Mouse (Mus musculus): ENCODE measurements at regions not wholly inside any gene's neighbourhood (a gene's known extent, or its start where the extent isn't known, plus 50 kb on each side); places are given as distances from the start of the nearest gene placed in this dataset.

GRCm38 (mm10) chr3:105142631-105143030 is 76.0 kb downstream of the 4930564D02Rik start:
- in situ Hi-C loops (cut with MboI; ENCODE audit: low sequenced_read_pairs in 2 of 2, unreplicated experiment in 2 of 2), result no loop called here

DNA sequence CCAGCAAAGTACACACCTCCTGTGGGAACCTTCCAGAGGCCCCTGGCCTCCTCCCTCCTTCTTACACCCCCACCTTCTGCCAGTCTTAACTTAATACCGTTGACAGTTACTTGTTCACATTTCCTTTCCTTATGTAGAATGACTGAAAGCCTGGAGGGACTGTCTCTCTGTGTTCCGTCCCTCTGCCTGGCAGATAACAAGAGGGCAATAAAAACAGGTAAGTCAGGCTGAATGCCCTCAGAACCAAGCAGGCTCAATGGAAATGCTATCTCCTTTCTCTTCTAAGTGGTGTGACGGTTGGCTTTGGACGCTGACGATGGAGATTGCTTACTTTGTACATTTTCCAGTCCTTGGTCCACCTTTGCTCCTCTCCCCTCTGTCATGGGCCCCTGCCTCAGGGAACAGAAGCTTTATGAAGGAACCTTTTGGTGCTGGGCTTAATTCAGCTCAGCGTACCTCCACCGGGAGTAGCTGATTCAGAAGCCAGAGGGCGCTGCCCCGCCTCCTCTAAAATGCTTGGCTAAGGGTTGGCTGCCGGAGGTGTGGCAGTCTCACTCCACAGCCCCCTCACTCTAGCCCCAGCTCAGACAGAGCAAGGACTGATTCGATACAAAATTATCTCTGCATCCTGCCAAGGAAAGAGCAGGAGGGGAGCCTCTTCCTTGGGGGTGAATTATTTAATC is 85.0 kb downstream of the 4930564D02Rik start:
- H3K27ac ChIP-seq (ENCODE audit: insufficient read depth, low read depth, low read length, poor library complexity, severe bottlenecking), result no peak overlapping the region
- no peaks in the 10 kb centered on the region for H3K9me3 ChIP-seq (ENCODE audit: control insufficient read depth, insufficient read depth, low read depth, low read length)
- in situ Hi-C loops (cut with MboI; ENCODE audit: low sequenced_read_pairs in 2 of 2, unreplicated experiment in 2 of 2), result no loop called here
- no peak overlapping the region for H3K4me3 ChIP-seq (ENCODE audit: insufficient read depth in 1 of 2, low read depth in 1 of 2, low read length in 2 of 2, poor library complexity in 1 of 2, severe bottlenecking in 1 of 2)
- peak; percentile 21 for DNase-seq (ENCODE audit: low read depth, low spot score)
- no peaks in the 10 kb centered on the region for H3K4me1 ChIP-seq (ENCODE audit: control insufficient read depth in 2 of 2, insufficient read depth in 2 of 2, low read length in 2 of 2, poor library complexity in 1 of 2)
- no peak for TF ChIP-seq HCFC1 (IDR thresholded peaks at IDR 0.05; ENCODE audit: borderline replicate concordance, insufficient read depth, low read length)
- TF ChIP-seq ZNF384 (IDR thresholded peaks at IDR 0.05; ENCODE audit: low read depth, low read length), result no peak
- 0 out of 2 replicates have a peak, but pooled peaks have one; percentile 31 for TF ChIP-seq MAFK (IDR thresholded peaks at IDR 0.05; ENCODE audit: insufficient read depth, low read depth, low read length)
- no peak overlapping the region for H3K9ac ChIP-seq (ENCODE audit: insufficient read depth, low read depth, low read length, poor library complexity, severe bottlenecking)
- H3K36me3 ChIP-seq (ENCODE audit: control insufficient read depth, insufficient read depth, low read length, poor library complexity, severe bottlenecking), result no peaks in the 10 kb centered on the region

More at GRCm38 (mm10) chr3:105142631-105143030, 76.0 kb downstream of the 4930564D02Rik start:
- TF ChIP-seq CHD2 (IDR thresholded peaks at IDR 0.05; ENCODE audit: low read depth, low read length) (no peak), ZC3H11A (IDR thresholded peaks at IDR 0.05; ENCODE audit: borderline replicate concordance, low read depth, low read length) (no peak), ZNF384 (IDR thresholded peaks at IDR 0.05; ENCODE audit: low read depth, low read length) (no peak), MAFK (IDR thresholded peaks at IDR 0.05; ENCODE audit: insufficient read depth, low read depth, low read length) (no peak), HCFC1 (IDR thresholded peaks at IDR 0.05; ENCODE audit: borderline replicate concordance, insufficient read depth, low read length) (no peak)
- Histone ChIP-seq H3K9me3 (ENCODE audit: control insufficient read depth, insufficient read depth, low read depth, low read length) (no peaks in the 10 kb centered on the region), H3K4me1 (ENCODE audit: control insufficient read depth in 2 of 2, insufficient read depth in 2 of 2, low read length in 2 of 2, poor library complexity in 1 of 2) (no peaks in the 10 kb centered on the region), H3K9ac (ENCODE audit: insufficient read depth, low read depth, low read length, poor library complexity, severe bottlenecking) (no peak overlapping the region), H3K4me3 (ENCODE audit: insufficient read depth in 1 of 2, low read depth in 1 of 2, low read length in 2 of 2, poor library complexity in 1 of 2, severe bottlenecking in 1 of 2) (no peak overlapping the region), H3K36me3 (ENCODE audit: control insufficient read depth, insufficient read depth, low read length, poor library complexity, severe bottlenecking) (no peaks in the 10 kb centered on the region), H3K27ac (ENCODE audit: insufficient read depth, low read depth, low read length, poor library complexity, severe bottlenecking) (no peak overlapping the region)
- DNase-seq (ENCODE audit: low read depth, low spot score), result no peak

GRCm38 (mm10) chr3:105152158-105152541 is 85.5 kb downstream of the 4930564D02Rik start:
- TF ChIP-seq ZNF384 (IDR thresholded peaks at IDR 0.05; ENCODE audit: low read depth, low read length), result no peak
- no peak for TF ChIP-seq HCFC1 (IDR thresholded peaks at IDR 0.05; ENCODE audit: borderline replicate concordance, insufficient read depth, low read length)
- no peak for TF ChIP-seq ZC3H11A (IDR thresholded peaks at IDR 0.05; ENCODE audit: borderline replicate concordance, low read depth, low read length)
- no peak for TF ChIP-seq MAFK (IDR thresholded peaks at IDR 0.05; ENCODE audit: insufficient read depth, low read depth, low read length)
- TF ChIP-seq CHD2 (IDR thresholded peaks at IDR 0.05; ENCODE audit: low read depth, low read length), result no peak
- Histone ChIP-seq H3K9me3 (ENCODE audit: control insufficient read depth, insufficient read depth, low read depth, low read length) (no peaks in the 10 kb centered on the region), H3K36me3 (ENCODE audit: control insufficient read depth, insufficient read depth, low read length, poor library complexity, severe bottlenecking) (no peaks in the 10 kb centered on the region), H3K4me1 (ENCODE audit: control insufficient read depth in 2 of 2, insufficient read depth in 2 of 2, low read length in 2 of 2, poor library complexity in 1 of 2) (no peaks in the 10 kb centered on the region), H3K27ac (ENCODE audit: insufficient read depth, low read depth, low read length, poor library complexity, severe bottlenecking) (no peak overlapping the region), H3K9ac (ENCODE audit: insufficient read depth, low read depth, low read length, poor library complexity, severe bottlenecking) (no peak overlapping the region), H3K4me3 (ENCODE audit: insufficient read depth in 1 of 2, low read depth in 1 of 2, low read length in 2 of 2, poor library complexity in 1 of 2, severe bottlenecking in 1 of 2) (no peak overlapping the region)
- in situ Hi-C loops (cut with MboI; ENCODE audit: low sequenced_read_pairs in 2 of 2, unreplicated experiment in 2 of 2), result no loop called here
- DNase-seq (ENCODE audit: low read depth, low spot score), result no peak

DNA sequence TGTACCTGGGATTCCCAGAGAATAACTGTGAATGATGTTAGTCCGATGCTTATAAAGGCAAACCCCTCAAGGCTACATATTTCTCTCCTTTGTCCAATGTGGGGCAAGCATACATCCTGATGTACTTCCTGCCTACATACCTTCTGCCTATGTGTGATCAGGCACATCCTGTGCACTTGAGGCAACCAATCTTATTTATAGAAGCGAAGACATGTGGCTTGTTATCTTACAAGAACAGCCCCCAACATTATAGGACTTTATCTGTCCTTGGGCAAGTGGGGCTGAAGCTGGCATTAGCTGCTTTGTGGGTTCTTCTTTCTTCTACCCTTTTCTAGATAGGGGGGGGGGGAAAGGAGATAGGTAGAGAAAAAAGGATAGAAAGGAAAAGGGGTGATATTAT is 91.7 kb downstream of the 4930564D02Rik start:
- no peak for TF ChIP-seq CHD2 (IDR thresholded peaks at IDR 0.05; ENCODE audit: low read depth, low read length)
- no peak for TF ChIP-seq ZNF384 (IDR thresholded peaks at IDR 0.05; ENCODE audit: low read depth, low read length)
- no peak for TF ChIP-seq HCFC1 (IDR thresholded peaks at IDR 0.05; ENCODE audit: borderline replicate concordance, insufficient read depth, low read length)
- no peak for TF ChIP-seq ZC3H11A (IDR thresholded peaks at IDR 0.05; ENCODE audit: borderline replicate concordance, low read depth, low read length)
- no peak for TF ChIP-seq MAFK (IDR thresholded peaks at IDR 0.05; ENCODE audit: insufficient read depth, low read depth, low read length)
- no peak for DNase-seq (ENCODE audit: low read depth, low spot score)
- Histone ChIP-seq H3K4me3 (ENCODE audit: insufficient read depth in 1 of 2, low read depth in 1 of 2, low read length in 2 of 2, poor library complexity in 1 of 2, severe bottlenecking in 1 of 2) (no peak overlapping the region), H3K9me3 (ENCODE audit: control insufficient read depth, insufficient read depth, low read depth, low read length) (no peaks in the 10 kb centered on the region), H3K4me1 (ENCODE audit: control insufficient read depth in 2 of 2, insufficient read depth in 2 of 2, low read length in 2 of 2, poor library complexity in 1 of 2) (no peaks in the 10 kb centered on the region), H3K36me3 (ENCODE audit: control insufficient read depth, insufficient read depth, low read length, poor library complexity, severe bottlenecking) (no peaks in the 10 kb centered on the region), H3K9ac (ENCODE audit: insufficient read depth, low read depth, low read length, poor library complexity, severe bottlenecking) (no peak overlapping the region), H3K27ac (ENCODE audit: insufficient read depth, low read depth, low read length, poor library complexity, severe bottlenecking) (no peak overlapping the region)
- in situ Hi-C loops (cut with MboI; ENCODE audit: low sequenced_read_pairs in 2 of 2, unreplicated experiment in 2 of 2), result no loop called here
